Comparison of ENCODE assay signal across 24 mouse cellular contexts in the genomic region with DNA sequence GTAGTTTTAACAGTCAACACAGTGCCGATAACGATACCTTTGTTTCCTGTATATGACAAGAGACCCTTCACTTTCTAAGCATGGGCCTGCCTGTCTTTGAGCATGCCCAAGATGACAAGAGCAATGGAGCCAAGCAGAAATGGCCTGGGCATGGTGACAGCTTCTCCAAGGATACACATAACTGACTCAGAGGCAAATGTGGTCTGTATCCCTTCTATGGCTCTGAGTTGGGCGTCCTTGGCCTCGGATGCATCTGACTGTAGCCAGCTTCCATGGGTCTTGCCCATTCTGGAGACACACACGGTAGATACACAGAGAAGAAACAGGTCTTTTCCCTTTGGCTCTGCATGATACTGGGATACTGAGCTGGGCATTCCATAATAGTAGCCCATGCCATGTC.
"Had no signal": no experiment of that assay in that cellular context is flagged by ENCODE, and none has a peak within 500 bp of the region (broad histone marks: within the 10 kb centered on the region; RNA-seq: fewer than 3 reads in every experiment).

No protein-coding gene starts in this region.

- H3K36me3 ChIP-seq: limb, embryonic 10.5 days; limb, embryonic 13.5 days; liver, embryonic 12.5 days; liver, embryonic 15.5 days; lung, embryonic 15.5 days; midbrain, embryonic 10.5 days had no signal

- H3K9ac ChIP-seq: limb, embryonic 13.5 days; liver, embryonic 12.5 days; liver, embryonic 15.5 days; lung, embryonic 15.5 days; midbrain, embryonic 13.5 days; neural tube, embryonic 13.5 days had no signal

- H3K4me1 ChIP-seq: limb, embryonic 10.5 days; limb, embryonic 13.5 days; liver, embryonic 12.5 days; liver, embryonic 15.5 days; lung, embryonic 15.5 days; midbrain, embryonic 10.5 days; midbrain, embryonic 13.5 days; neural tube, embryonic 13.5 days had no signal

- ATAC-seq: liver, embryonic 12.5 days; midbrain, embryonic 13.5 days; midbrain, embryonic 16.5 days had no signal

- H3K27me3 ChIP-seq: limb, embryonic 13.5 days; liver, embryonic 12.5 days; liver, embryonic 15.5 days; lung, embryonic 15.5 days; midbrain, embryonic 13.5 days; neural tube, embryonic 13.5 days had no signal

- DNase-seq: kidney, adult 2 months; kidney, postnatal 14 days; kidney, postnatal 4 days; liver; lung, adult 18-20 months; lung, postnatal 10 days; lung, postnatal 36 days; right cerebral cortex, adult 18-20 months; right cerebral cortex, postnatal 14 days; right cerebral cortex, postnatal 4 days; thymus, adult 2 months; thymus, postnatal 14 days had no signal

- H3K9me3 ChIP-seq: limb, embryonic 10.5 days; limb, embryonic 13.5 days; liver, embryonic 15.5 days; lung, embryonic 15.5 days; neural tube, embryonic 13.5 days had no signal

- H3K27ac ChIP-seq: limb, embryonic 10.5 days; limb, embryonic 13.5 days; liver, embryonic 12.5 days; liver, embryonic 15.5 days; lung, embryonic 15.5 days; midbrain, embryonic 10.5 days; midbrain, embryonic 13.5 days; neural tube, embryonic 13.5 days; stomach, postnatal 0 days had no signal

- H3K4me3 ChIP-seq: limb, embryonic 10.5 days; limb, embryonic 13.5 days; liver, embryonic 12.5 days; liver, embryonic 15.5 days; lung, embryonic 15.5 days; megakaryocyte, embryonic 14.5 days; midbrain, embryonic 10.5 days; midbrain, embryonic 13.5 days; myocyte; neural tube, embryonic 13.5 days had no signal

- H3K4me2 ChIP-seq: limb, embryonic 13.5 days; liver, embryonic 12.5 days; liver, embryonic 15.5 days; lung, embryonic 15.5 days; midbrain, embryonic 13.5 days; neural tube, embryonic 13.5 days had no signal
